Mouse (Mus musculus): ENCODE results near the gene Mtmr11. TPM values are rescaled to one million over a fixed set of nuclear protein-coding genes. Genes with fewer than 3 reads are reported as not detected.
A peak's percentile ranks its signal among the peaks of the same experiment; 100 is the strongest.
"Not testable (repeated sequence)": the region's sequence is repeated elsewhere in the genome, so short reads cannot be mapped to it uniquely, and the experiment has no call there.

The Mtmr11 gene
- polyA plus RNA-seq, 1 experiment from 2014 or later, result 2.7 TPM

DNA sequence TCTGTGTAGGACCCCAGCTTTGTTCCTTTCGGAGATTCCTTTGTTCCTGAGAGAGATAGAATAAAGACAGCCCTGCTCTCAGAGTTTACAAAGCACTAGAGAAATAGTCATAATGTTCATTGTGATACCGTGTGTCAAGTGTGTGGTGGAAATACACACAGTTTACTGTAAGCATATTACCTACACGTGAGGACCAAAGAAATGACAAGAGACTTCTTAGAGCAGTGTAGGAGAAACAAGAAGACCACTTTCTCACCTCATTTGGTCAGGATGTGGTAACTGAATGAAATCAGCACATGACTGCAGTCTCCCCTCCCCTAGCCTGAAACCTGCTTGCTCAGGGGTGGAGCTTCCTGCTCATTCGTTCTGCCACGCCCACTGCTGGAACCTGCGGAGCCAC is 36.4 kb downstream of the Mtmr11 start:
- H3K36me3 ChIP-seq (replicated peaks; ENCODE audit: insufficient read depth, low read length), result no peaks in the 10 kb centered on the region
- peaks cover 15% of the 10 kb centered on the region for H3K4me1 ChIP-seq (ENCODE audit: insufficient read depth)
- H3K27ac ChIP-seq (ENCODE audit: low read depth), result peak overlapping the region; percentile 20; the same call in 1 of the 2 replicates
- TF ChIP-seq CTCF (IDR thresholded peaks at IDR 0.05; ENCODE audit: low read depth) (no peak), EP300 (IDR thresholded peaks at IDR 0.05; ENCODE audit: low read depth) (no peak)
- ATAC-seq, result peak; percentile 22
- peak overlapping the region; percentile 51; the same call in 1 of the 2 replicates for H3K9ac ChIP-seq (replicated peaks)
- no peak for DNase-seq
- peak overlapping the region; percentile 85 for H3K4me2 ChIP-seq (ENCODE audit: low read depth, low read length)
- H3K4me3 ChIP-seq (ENCODE audit: low read depth, low read length), result peak overlapping the region; percentile 55
- no peaks in the 10 kb centered on the region for H3K27me3 ChIP-seq (ENCODE audit: insufficient read depth, low read length)
- whole genome bisulfite sequencing (ENCODE audit: insufficient replicate concordance), result 15% methylated on average over 6 of the region's 6 CpGs
- no peaks in the 10 kb centered on the region; the same call in 1 of the 2 replicates for H3K9me3 ChIP-seq (ENCODE audit: low read length)

- not testable (repeated sequence) for H3K27me3 ChIP-seq (ENCODE audit: insufficient read depth, low read length); H3K36me3 ChIP-seq (replicated peaks; ENCODE audit: insufficient read depth, low read length); ATAC-seq; H3K4me2 ChIP-seq (ENCODE audit: low read depth, low read length); H3K4me3 ChIP-seq (ENCODE audit: low read depth, low read length); H3K27ac ChIP-seq (ENCODE audit: low read depth); DNase-seq; H3K9me3 ChIP-seq (ENCODE audit: low read length); H3K9ac ChIP-seq (replicated peaks)
- H3K4me1 ChIP-seq (ENCODE audit: insufficient read depth), result peaks cover 15% of the 10 kb centered on the region
- 30% methylated on average over 5 of the region's 8 CpGs for WGBS (ENCODE audit: insufficient replicate concordance)
Observed at GRCm38 (mm10) chr3:96198601-96199251, 36.9 kb downstream of the Mtmr11 start.

GRCm38 (mm10) chr3:96199731-96200130 is 37.9 kb downstream of the Mtmr11 start:
- ATAC-seq (no peak), DNase-seq (no peak)
- Histone ChIP-seq H3K36me3 (replicated peaks; ENCODE audit: insufficient read depth, low read length) (no peaks in the 10 kb centered on the region), H3K9ac (replicated peaks) (no peak overlapping the region), H3K9me3 (ENCODE audit: low read length) (no peaks in the 10 kb centered on the region; the same call in 1 of the 2 replicates), H3K4me1 (ENCODE audit: insufficient read depth) (peaks cover 15% of the 10 kb centered on the region), H3K27ac (ENCODE audit: low read depth) (no peak overlapping the region), H3K4me3 (ENCODE audit: low read depth, low read length) (no peak overlapping the region), H3K27me3 (ENCODE audit: insufficient read depth, low read length) (no peaks in the 10 kb centered on the region), H3K4me2 (ENCODE audit: low read depth, low read length) (no peak overlapping the region)
- TF ChIP-seq EP300 (IDR thresholded peaks at IDR 0.05; ENCODE audit: low read depth), result no peak
- no peak for TF ChIP-seq CTCF (IDR thresholded peaks at IDR 0.05; ENCODE audit: low read depth)
- WGBS (ENCODE audit: insufficient replicate concordance), result 46% methylated on average over 2 of the region's 2 CpGs

GRCm38 (mm10) chr3:96207819-96208218 is 46.0 kb downstream of the Mtmr11 start:
- no peak overlapping the region for H3K4me3 ChIP-seq (ENCODE audit: low read depth, low read length)
- H3K36me3 ChIP-seq (replicated peaks; ENCODE audit: insufficient read depth, low read length), result no peaks in the 10 kb centered on the region
- no peak overlapping the region for H3K27ac ChIP-seq (ENCODE audit: low read depth)
- TF ChIP-seq EP300 (IDR thresholded peaks at IDR 0.05; ENCODE audit: low read depth), result no peak
- peak; percentile 33 for TF ChIP-seq CTCF (IDR thresholded peaks at IDR 0.05; ENCODE audit: low read depth)
- no peak overlapping the region for H3K4me2 ChIP-seq (ENCODE audit: low read depth, low read length)
- WGBS (ENCODE audit: insufficient replicate concordance), result 79% methylated on average over 3 of the region's 3 CpGs
- no peak overlapping the region for H3K9ac ChIP-seq (replicated peaks)
- DNase-seq (no peak), ATAC-seq (no peak)
- no peaks in the 10 kb centered on the region for H3K9me3 ChIP-seq (ENCODE audit: low read length)
- H3K27me3 ChIP-seq (ENCODE audit: insufficient read depth, low read length), result no peaks in the 10 kb centered on the region
- peaks cover 4% of the 10 kb centered on the region; the same call in 1 of the 2 replicates for H3K4me1 ChIP-seq (ENCODE audit: insufficient read depth)

GRCm38 (mm10) chr3:96209242-96209641 is 47.4 kb downstream of the Mtmr11 start:
- WGBS (ENCODE audit: insufficient replicate concordance), result 35% methylated on average over 15 of the region's 15 CpGs
- TF ChIP-seq EP300 (IDR thresholded peaks at IDR 0.05; ENCODE audit: low read depth) (no peak), CTCF (IDR thresholded peaks at IDR 0.05; ENCODE audit: low read depth) (peak; percentile 57)
- peaks cover 10% of the 10 kb centered on the region for H3K4me1 ChIP-seq (ENCODE audit: insufficient read depth)

DNA sequence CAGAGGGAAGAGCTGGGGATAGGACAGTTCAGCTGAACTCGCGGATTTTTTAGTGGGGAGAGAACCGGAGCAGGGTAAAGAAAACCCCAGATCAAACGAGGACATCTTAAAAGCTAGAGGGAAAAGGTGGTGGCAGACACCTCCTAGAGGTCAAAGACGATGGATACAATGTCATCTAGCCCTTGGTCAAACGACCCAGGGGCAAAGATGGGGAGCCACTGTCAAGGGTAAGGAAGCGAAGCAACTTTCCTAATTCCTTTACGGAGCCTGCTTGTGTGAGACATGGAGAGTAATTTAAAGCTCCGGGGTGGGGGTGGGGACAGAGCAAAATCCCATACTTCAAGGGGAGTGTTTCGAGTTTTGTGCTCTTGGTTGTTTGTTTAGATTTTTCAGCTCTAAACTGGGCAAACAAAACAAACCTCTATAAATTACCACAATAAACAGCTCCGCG is 57.4 kb downstream of the Mtmr11 start:
- DNase-seq (peak; percentile 52), ATAC-seq (peak; percentile 7)
- H3K9me3 ChIP-seq (ENCODE audit: low read length), result no peaks in the 10 kb centered on the region
- peak overlapping the region; percentile 70 for H3K4me2 ChIP-seq (ENCODE audit: low read depth, low read length)
- H3K9ac ChIP-seq (replicated peaks), result peak overlapping the region; percentile 93
- peak overlapping the region; percentile 67 for H3K4me3 ChIP-seq (ENCODE audit: low read depth, low read length)
- H3K36me3 ChIP-seq (replicated peaks; ENCODE audit: insufficient read depth, low read length), result no peaks in the 10 kb centered on the region
- WGBS (ENCODE audit: insufficient replicate concordance), result 0% methylated on average over 12 of the region's 12 CpGs
- H3K27ac ChIP-seq (ENCODE audit: low read depth), result peak overlapping the region; percentile 99
- no peaks in the 10 kb centered on the region for H3K27me3 ChIP-seq (ENCODE audit: insufficient read depth, low read length)
- H3K4me1 ChIP-seq (ENCODE audit: insufficient read depth), result peaks cover 41% of the 10 kb centered on the region
- TF ChIP-seq EP300 (IDR thresholded peaks at IDR 0.05; ENCODE audit: low read depth) (no peak), CTCF (IDR thresholded peaks at IDR 0.05; ENCODE audit: low read depth) (peak; percentile 65)

More at GRCm38 (mm10) chr3:96209242-96209641, 47.4 kb downstream of the Mtmr11 start:
- ATAC-seq (no peak), DNase-seq (peak; percentile 34)
- Histone ChIP-seq H3K27me3 (ENCODE audit: insufficient read depth, low read length) (no peaks in the 10 kb centered on the region), H3K4me2 (ENCODE audit: low read depth, low read length) (no peak overlapping the region), H3K36me3 (replicated peaks; ENCODE audit: insufficient read depth, low read length) (no peaks in the 10 kb centered on the region), H3K27ac (ENCODE audit: low read depth) (no peak overlapping the region), H3K9ac (replicated peaks) (no peak overlapping the region), H3K9me3 (ENCODE audit: low read length) (no peaks in the 10 kb centered on the region), H3K4me3 (ENCODE audit: low read depth, low read length) (no peak overlapping the region)

Data from liver, postnatal 0 days (tissue).